Mouse (Mus musculus) layer of hippocampus, postnatal 14 days (tissue): ENCODE measurements around the gene Ankrd44. TPM values are rescaled to one million over a fixed set of nuclear protein-coding genes. Genes with fewer than 3 reads are reported as not detected.

Experiments
- DNase-seq, 2 experiments: peaks; one replicate each; pipeline ENCODE4 v3.0.0; 2021 to 2022; ENCODE audit warnings: low spot score in 2 of 2, mixed read lengths in 1 of 2
- total RNA-seq, 2 experiments: library from RNA; stranded (reverse); gene quantifications; 2 replicates each; pipeline ENCODE4 v1.2.3; 2021

Ankrd44 gene
- total RNA-seq, 2 experiments from 2014 or later: 24.3 to 26.0 TPM

GRCm38 (mm10) chr1:54824106-54824808 is 101.9 kb downstream of the Ankrd44 start:
- no peak for DNase-seq

GRCm38 (mm10) chr1:54821797-54822196 is 104.4 kb downstream of the Ankrd44 start:
- DNase-seq: peak in 1 of 2 experiments; percentile 19

GRCm38 (mm10) chr1:54815206-54815855 is 110.9 kb downstream of the Ankrd44 start:
- DNase-seq: no peak

GRCm38 (mm10) chr1:54809811-54810549 is 116.2 kb downstream of the Ankrd44 start:
- DNase-seq: no peak

GRCm38 (mm10) chr1:54809098-54809490 is 117.1 kb downstream of the Ankrd44 start:
- DNase-seq: no peak

GRCm38 (mm10) chr1:54808401-54809097 is 117.6 kb downstream of the Ankrd44 start:
- no peak for DNase-seq

GRCm38 (mm10) chr1:54807832-54808231 is 118.4 kb downstream of the Ankrd44 start:
- no peak for DNase-seq

- DNase-seq: no peak
Observed at GRCm38 (mm10) chr1:54806116-54806850, 119.9 kb downstream of the Ankrd44 start.

- DNase-seq: no peak
Observed at GRCm38 (mm10) chr1:54804406-54804805, 121.8 kb downstream of the Ankrd44 start.

GRCm38 (mm10) chr1:54802703-54803102 is 123.5 kb downstream of the Ankrd44 start:
- no peak for DNase-seq

GRCm38 (mm10) chr1:54801256-54801655 is 124.9 kb downstream of the Ankrd44 start:
- DNase-seq: no peak

- no peak for DNase-seq
Observed at GRCm38 (mm10) chr1:54799421-54799820, 126.8 kb downstream of the Ankrd44 start.

- no peak for DNase-seq
Observed at GRCm38 (mm10) chr1:54798415-54798814, 127.8 kb downstream of the Ankrd44 start.

- DNase-seq: no peak
Observed at GRCm38 (mm10) chr1:54794709-54795108, 131.5 kb downstream of the Ankrd44 start.

GRCm38 (mm10) chr1:54791406-54791805 is 134.8 kb downstream of the Ankrd44 start:
- DNase-seq: no peak

GRCm38 (mm10) chr1:54789327-54789960 is 136.7 kb downstream of the Ankrd44 start:
- DNase-seq: no peak

- DNase-seq: no peak
Observed at GRCm38 (mm10) chr1:54788337-54788736, 137.8 kb downstream of the Ankrd44 start.

GRCm38 (mm10) chr1:54778151-54778550 is 148.0 kb downstream of the Ankrd44 start:
- no peak for DNase-seq

GRCm38 (mm10) chr1:54777104-54777503 is 149.1 kb downstream of the Ankrd44 start:
- no peak for DNase-seq

- DNase-seq: no peak
Observed at GRCm38 (mm10) chr1:54776116-54776515, 150.1 kb downstream of the Ankrd44 start.
